Mouse (Mus musculus) limb, embryonic 11.5 days (tissue): Measurements from ENCODE around the gene Ttc9b. TPM values are rescaled to one million over a fixed set of nuclear protein-coding genes. Genes with fewer than 3 reads are reported as not detected.
"Not testable (repeated sequence)": the region's sequence is repeated elsewhere in the genome, so short reads cannot be mapped to it uniquely, and the experiment has no call there.

Experiments used
- ATAC-seq: fragments of 200-750 bp; cut with Nextera tagmentation; 2 replicates; pipeline ENCODE4 v1.8.0; 2017; ENCODE audit warnings: low read depth; ENCODE audit not compliant: insufficient number of reproducible peaks, low FRiP score, low TSS enrichment
- DNase-seq: peaks from one replicate; pipeline ENCODE4 v3.0.0-alpha.2; 2015; ENCODE audit warnings: low spot score
- H3K27ac ChIP-seq: fragments of 300-500 bp; sonication (generic); replicated peaks from 2 replicates; pipeline ENCODE4 v1.5.1; 2014; ENCODE audit warnings: low read depth, mild to moderate bottlenecking, low read length
- H3K27me3 ChIP-seq: fragments of 300-500 bp; sonication (generic); 2 replicates; pipeline ENCODE4 v1.6.1; 2014; ENCODE audit warnings: mild to moderate bottlenecking, low read length, mixed read lengths; ENCODE audit not compliant: control insufficient read depth, insufficient read depth
- H3K36me3 ChIP-seq: fragments of 300-500 bp; sonication (generic); 2 replicates; pipeline ENCODE4 v1.6.1; 2014; ENCODE audit warnings: mild to moderate bottlenecking, low read length, moderate library complexity, mixed read lengths; ENCODE audit not compliant: control insufficient read depth, insufficient read depth
- H3K4me1 ChIP-seq: fragments of 300-500 bp; sonication (generic); 2 replicates; pipeline ENCODE4 v1.6.1; 2014; ENCODE audit warnings: low read length, mixed read lengths; ENCODE audit not compliant: control insufficient read depth, insufficient read depth
- H3K4me2 ChIP-seq: fragments of 300-500 bp; sonication (generic); 2 replicates; pipeline ENCODE4 v1.6.1; 2014; ENCODE audit warnings: low read depth, mild to moderate bottlenecking, moderate library complexity; ENCODE audit not compliant: severe bottlenecking
- H3K4me3 ChIP-seq: fragments of 300-500 bp; sonication (generic); 2 replicates; pipeline ENCODE4 v1.5.1; 2014; ENCODE audit warnings: low read depth, low read length
- H3K9ac ChIP-seq: fragments of 300-500 bp; sonication (generic); 2 replicates; pipeline ENCODE4 v1.6.1; 2014; ENCODE audit warnings: mild to moderate bottlenecking, low read length
- H3K9me3 ChIP-seq: fragments of 300-500 bp; sonication (generic); 2 replicates; pipeline ENCODE4 v1.6.1; 2016; ENCODE audit warnings: low read length; ENCODE audit not compliant: control insufficient read depth
- WGBS: fragments of 180-500 bp; shearing (Covaris S2); extraction: QIAGEN DNeasy Blood & Tissue Kit; methylation state at CpG from one replicate; pipeline ENCODE4 v1.1.7; 2014; 5-methylcytosine and 5-hydroxymethylcytosine counted together
- polyA plus RNA-seq: library from polyadenylated mRNA; unstranded; fragments of >200 nt; fragmentation: Nextera tagmentation; extraction: Ambion mirVana; gene quantifications from 2 replicates; pipeline ENCODE4 v1.2.1, GENCODE M21; 2014

The Ttc9b gene
- polyA plus RNA-seq, 1 experiment from 2014 or later, result 0.15 TPM

GRCm38 (mm10) chr7:27628190-27628589 is 25.5 kb upstream of the Ttc9b start:
- WGBS, result 96% methylated on average over 6 of the region's 6 CpGs
- Histone ChIP-seq H3K4me2 (no peak overlapping the region), H3K4me1 (no peaks in the 10 kb centered on the region), H3K36me3 (peaks cover 30% of the 10 kb centered on the region), H3K4me3 (no peak overlapping the region), H3K27ac (no peak overlapping the region), H3K9me3 (no peaks in the 10 kb centered on the region), H3K9ac (no peak overlapping the region), H3K27me3 (no peaks in the 10 kb centered on the region)
- ATAC-seq (no peak), DNase-seq (no peak)

DNA sequence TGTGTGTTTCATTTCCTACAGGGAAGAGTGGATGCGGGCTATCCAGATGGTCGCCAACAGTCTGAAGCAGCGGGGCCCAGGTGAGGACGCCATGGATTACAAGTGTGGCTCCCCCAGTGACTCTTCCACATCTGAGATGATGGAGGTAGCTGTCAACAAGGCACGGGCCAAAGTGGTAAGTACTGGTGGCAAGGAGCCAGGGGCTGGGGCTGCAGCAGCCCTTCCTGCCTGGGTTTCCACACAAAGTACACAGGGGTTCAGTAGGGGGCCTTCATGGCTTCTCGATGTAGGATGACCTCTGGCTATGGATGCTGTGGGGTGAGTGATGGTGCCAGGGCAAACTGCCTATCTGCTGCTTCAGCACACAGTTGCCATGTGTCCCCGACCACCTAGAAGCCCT is 24.9 kb upstream of the Ttc9b start:
- DNase-seq, H3K27ac ChIP-seq, ATAC-seq, H3K4me3 ChIP-seq, H3K4me1 ChIP-seq, H3K9ac ChIP-seq, H3K4me2 ChIP-seq, H3K9me3 ChIP-seq, H3K27me3 ChIP-seq: not testable (repeated sequence)
- WGBS, result 91% methylated on average over 7 of the region's 7 CpGs
- H3K36me3 ChIP-seq, result peaks cover 31% of the 10 kb centered on the region

DNA sequence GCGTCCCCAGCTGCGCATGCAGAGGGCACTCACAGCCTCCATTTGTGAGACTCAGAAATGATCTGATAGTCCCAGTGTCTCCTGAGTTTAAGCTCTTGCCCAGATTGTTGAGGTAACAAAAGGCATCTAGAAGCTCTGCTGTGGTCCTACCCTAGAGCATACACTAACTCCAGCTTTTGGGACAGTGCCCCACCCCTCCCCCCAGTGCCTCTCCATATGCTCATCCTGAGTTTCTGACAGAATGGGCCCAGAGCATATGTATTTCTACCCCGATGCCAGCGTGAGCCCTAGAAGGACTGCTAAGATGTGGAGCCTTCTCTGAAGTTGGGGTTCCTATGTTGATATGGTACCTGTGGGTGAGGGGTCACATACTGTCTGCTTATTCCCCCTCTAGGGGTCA is 22.3 kb upstream of the Ttc9b start:
- H3K9ac ChIP-seq, result no peak overlapping the region

DNA sequence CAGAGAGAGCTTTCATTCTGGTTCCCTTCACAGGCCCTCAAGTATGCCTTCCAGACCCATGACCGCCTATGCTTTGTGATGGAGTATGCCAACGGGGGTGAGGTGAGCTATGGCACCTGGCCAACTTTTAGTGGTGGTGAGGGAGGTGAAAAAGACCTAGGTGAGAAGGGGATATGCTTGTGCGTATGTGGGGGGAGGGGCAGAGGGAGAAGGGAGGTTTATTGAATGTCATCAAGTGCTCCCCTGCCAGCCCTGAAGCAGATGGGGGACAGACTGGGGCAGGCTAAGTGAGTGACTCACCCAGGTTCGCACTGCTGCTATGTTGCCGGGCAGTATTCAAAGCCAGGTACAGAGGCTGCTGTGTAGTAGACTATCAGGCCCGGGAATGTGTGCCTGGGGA is 20.5 kb upstream of the Ttc9b start:
- DNase-seq, result no peak
- H3K4me1 ChIP-seq, result no peaks in the 10 kb centered on the region
- H3K4me2 ChIP-seq, result no peak overlapping the region
- H3K27me3 ChIP-seq, result no peaks in the 10 kb centered on the region
- H3K9ac ChIP-seq, result no peak overlapping the region
- peaks cover 24% of the 10 kb centered on the region for H3K36me3 ChIP-seq
- no peak overlapping the region for H3K4me3 ChIP-seq
- no peaks in the 10 kb centered on the region for H3K9me3 ChIP-seq
- no peak overlapping the region for H3K27ac ChIP-seq
- no peak for ATAC-seq
- 89% methylated on average over 6 of the region's 6 CpGs for WGBS

More for the DNA sequence above, 22.3 kb upstream of the Ttc9b start:
- no peak overlapping the region for H3K4me3 ChIP-seq
- ATAC-seq (no peak), DNase-seq (no peak)
- WGBS, result 94% methylated on average over 4 of the region's 4 CpGs
- H3K4me2 ChIP-seq, result no peak overlapping the region
- H3K27ac ChIP-seq, result no peak overlapping the region
- peaks cover 33% of the 10 kb centered on the region for H3K36me3 ChIP-seq
- no peaks in the 10 kb centered on the region for H3K9me3 ChIP-seq
- H3K4me1 ChIP-seq, result no peaks in the 10 kb centered on the region
- H3K27me3 ChIP-seq, result no peaks in the 10 kb centered on the region

DNA sequence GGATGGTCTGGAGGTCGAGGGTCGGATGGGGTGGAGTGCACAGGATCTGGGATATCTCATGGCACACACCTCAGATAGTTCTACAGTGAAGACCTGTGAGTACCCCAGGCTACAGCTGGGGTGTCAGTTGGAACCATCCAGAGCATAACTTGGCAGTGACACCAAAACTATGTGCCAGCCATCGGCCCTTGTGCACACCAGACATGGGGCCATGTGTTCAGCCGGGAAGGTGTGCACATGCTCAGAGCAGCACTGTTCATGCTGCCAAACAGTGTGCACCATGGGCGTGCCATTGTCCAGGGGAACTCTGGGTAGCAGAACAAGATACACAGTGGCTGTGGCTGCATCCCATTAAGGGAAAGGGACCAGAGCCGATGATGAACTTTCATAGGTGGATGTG is 19.0 kb upstream of the Ttc9b start:
- DNase-seq, result no peak
- Histone ChIP-seq H3K4me3 (no peak overlapping the region), H3K9ac (no peak overlapping the region), H3K9me3 (no peaks in the 10 kb centered on the region), H3K27ac (no peak overlapping the region), H3K27me3 (no peaks in the 10 kb centered on the region), H3K4me2 (no peak overlapping the region), H3K36me3 (peaks cover 18% of the 10 kb centered on the region), H3K4me1 (no peaks in the 10 kb centered on the region)
- 97% methylated on average over 6 of the region's 6 CpGs for WGBS
- ATAC-seq, result no peak

DNA sequence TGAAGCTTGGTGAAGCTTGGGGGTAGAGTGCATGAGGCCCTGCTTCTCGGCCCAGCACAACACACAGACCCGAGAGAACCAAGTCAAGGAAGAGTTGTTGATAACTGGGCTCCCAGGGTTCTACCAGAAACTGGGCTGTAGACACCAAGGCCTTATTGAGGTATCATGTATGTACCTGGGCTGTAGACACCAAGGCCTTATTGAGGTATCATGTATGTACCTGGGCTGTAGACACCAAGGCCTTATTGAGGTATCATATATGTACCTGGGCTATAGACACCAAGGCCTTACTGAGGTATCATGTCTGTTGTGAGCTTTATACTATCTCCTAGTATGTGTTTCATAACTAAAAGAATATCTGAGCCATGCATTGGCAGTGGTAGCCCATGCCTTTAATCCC is 18.6 kb upstream of the Ttc9b start:
- not testable (repeated sequence) for H3K4me2 ChIP-seq, H3K27me3 ChIP-seq, H3K9ac ChIP-seq, H3K27ac ChIP-seq, H3K4me3 ChIP-seq, H3K9me3 ChIP-seq, DNase-seq, ATAC-seq, H3K4me1 ChIP-seq
- H3K36me3 ChIP-seq, result peaks cover 18% of the 10 kb centered on the region
- WGBS, result 98% methylated on average over 2 of the region's 2 CpGs

DNA sequence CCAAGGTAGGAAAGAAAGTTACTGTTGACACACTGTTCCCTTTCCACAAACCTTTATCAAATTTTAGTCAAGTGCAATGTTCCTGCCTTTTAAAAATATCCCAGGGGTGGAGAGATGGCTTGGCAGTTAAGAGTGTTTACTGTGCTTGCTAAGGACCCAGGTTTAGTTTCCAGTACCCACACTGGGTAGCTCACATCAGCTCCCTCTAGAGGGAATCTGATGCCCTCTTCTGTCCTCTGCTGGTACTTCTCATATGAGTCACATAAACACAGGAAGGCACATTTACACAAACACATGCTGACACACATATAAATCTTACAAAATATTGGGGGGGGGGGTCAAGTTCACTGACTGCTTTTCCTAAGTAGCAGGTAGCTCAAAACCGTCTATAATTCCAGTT is 9.2 kb upstream of the Ttc9b start:
- H3K4me2 ChIP-seq, result no peak overlapping the region
- no peak overlapping the region for H3K4me3 ChIP-seq
- H3K9me3 ChIP-seq, result no peaks in the 10 kb centered on the region
- no peak overlapping the region for H3K27ac ChIP-seq
- no peak for DNase-seq
- no peaks in the 10 kb centered on the region for H3K4me1 ChIP-seq
- no peaks in the 10 kb centered on the region for H3K36me3 ChIP-seq
- WGBS, result 68% methylated on average over 1 of the region's 1 CpGs
- H3K9ac ChIP-seq, result no peak overlapping the region
- H3K27me3 ChIP-seq, result no peaks in the 10 kb centered on the region
- no peak for ATAC-seq

DNA sequence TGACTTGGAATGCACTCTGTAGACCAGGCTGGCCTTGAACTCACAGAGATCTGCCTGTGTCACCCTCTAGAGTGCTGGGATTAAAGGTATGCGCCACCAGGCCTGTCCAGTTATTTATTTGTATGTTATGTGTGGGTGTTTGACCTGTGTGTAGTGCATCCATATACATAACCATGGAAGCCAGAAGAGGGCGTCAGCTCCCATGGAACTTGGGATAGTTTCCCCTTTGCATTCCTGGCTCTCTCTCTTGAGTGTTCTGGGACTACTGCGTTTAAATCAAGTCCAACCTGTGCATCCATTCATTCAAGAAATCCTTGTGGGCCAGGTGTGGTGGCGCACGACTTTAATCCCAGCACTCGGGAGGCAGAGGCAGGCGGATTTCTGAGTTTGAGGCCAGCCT is 7.2 kb upstream of the Ttc9b start:
- no peaks in the 10 kb centered on the region for H3K9me3 ChIP-seq
- no peak for ATAC-seq
- no peak overlapping the region for H3K27ac ChIP-seq
- no peaks in the 10 kb centered on the region for H3K36me3 ChIP-seq
- H3K4me3 ChIP-seq, result no peak overlapping the region
- no peak for DNase-seq
- H3K27me3 ChIP-seq, result no peaks in the 10 kb centered on the region
- H3K4me1 ChIP-seq, result no peaks in the 10 kb centered on the region
- H3K9ac ChIP-seq, result no peak overlapping the region
- 84% methylated on average over 7 of the region's 7 CpGs for WGBS
- no peak overlapping the region for H3K4me2 ChIP-seq

DNA sequence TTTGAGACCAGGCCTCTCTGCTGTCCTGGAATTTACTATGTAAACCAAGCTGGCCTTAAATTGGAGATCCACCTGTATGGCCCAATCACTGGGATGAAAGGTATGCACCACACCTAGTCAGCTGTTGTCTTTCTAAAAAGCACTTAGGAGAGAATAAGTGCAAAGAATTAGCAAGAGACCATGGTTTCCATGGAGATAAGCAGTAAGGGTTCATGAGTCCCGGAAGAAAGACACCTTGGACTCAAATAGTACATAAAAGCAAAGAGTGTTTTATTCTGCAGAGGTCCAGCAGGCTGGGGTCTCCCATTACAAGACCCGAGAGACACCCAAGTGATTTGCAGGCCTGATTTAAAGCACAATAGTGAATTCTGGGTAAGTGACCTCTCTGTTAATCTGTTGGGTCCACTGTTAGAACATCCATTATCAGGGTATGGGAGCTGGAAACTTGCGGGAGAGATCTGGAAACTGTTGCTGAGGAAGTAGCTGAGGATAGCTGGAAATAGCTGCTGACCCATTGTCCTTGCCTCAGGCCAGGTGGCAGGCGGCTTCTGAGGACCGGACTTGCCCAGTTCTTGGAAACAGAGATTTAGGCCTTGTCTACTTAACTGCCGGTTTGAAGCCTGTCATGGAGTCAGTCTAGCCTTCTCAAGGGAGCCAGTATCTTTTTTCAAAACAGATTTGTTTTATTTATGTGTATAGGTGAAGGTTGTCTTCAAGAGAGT is 6.3 kb upstream of the Ttc9b start:
- no peak overlapping the region for H3K4me3 ChIP-seq
- 87% methylated on average over 6 of the region's 6 CpGs for WGBS

More for the DNA sequence above, 6.3 kb upstream of the Ttc9b start:
- ATAC-seq (no peak), DNase-seq (no peak)
- Histone ChIP-seq H3K36me3 (no peaks in the 10 kb centered on the region), H3K4me1 (no peaks in the 10 kb centered on the region), H3K9ac (no peak overlapping the region), H3K27ac (no peak overlapping the region), H3K4me2 (no peak overlapping the region), H3K9me3 (no peaks in the 10 kb centered on the region), H3K27me3 (peaks cover 3% of the 10 kb centered on the region)
